Mouse (Mus musculus): ENCODE measurements at regions not wholly inside any gene's neighbourhood (a gene's known extent, or its start where the extent isn't known, plus 50 kb on each side); places are given as distances from the start of the nearest gene placed in this dataset.

DNA sequence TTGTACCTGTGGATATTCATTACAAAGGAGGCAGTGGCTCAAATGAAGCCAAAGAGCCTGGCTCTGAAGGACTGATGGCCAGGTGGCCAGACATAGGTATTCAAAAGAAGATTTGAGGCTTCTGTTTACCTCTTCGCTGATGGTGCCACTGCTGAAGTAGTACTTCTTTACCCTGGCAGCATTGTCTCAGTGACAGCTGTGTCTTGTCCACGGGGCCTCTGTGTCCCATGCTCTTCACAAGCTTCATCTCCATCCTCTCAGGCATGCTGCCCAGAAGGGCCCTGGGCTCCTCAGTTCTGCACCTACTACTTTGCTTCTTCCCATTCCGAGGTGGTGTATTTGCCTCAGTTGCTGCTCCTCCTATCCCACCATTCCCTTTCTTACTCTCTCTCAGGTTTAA lies 1257.9 kb upstream of the A1bg start:
- no peaks in the 10 kb centered on the region for H3K36me3 ChIP-seq (ENCODE audit: inconsistent target)
- H3K4me3 ChIP-seq (ENCODE audit: inconsistent target) = no peak overlapping the region
- H3K27ac ChIP-seq = no peak overlapping the region
- H3K79me2 ChIP-seq (ENCODE audit: inconsistent target) = no peaks in the 10 kb centered on the region
- WGBS (ENCODE audit: missing documents) = 91% methylated on average over 3 of the region's 3 CpGs

GRCm38 (mm10) chr15:62179801-62180200 lies 1257.0 kb upstream of the A1bg start:
- 97% methylated on average over 2 of the region's 2 CpGs for WGBS (ENCODE audit: missing documents)
- H3K36me3 ChIP-seq (ENCODE audit: inconsistent target) = no peaks in the 10 kb centered on the region
- H3K79me2 ChIP-seq (ENCODE audit: inconsistent target) = no peaks in the 10 kb centered on the region
- H3K27ac ChIP-seq = no peak overlapping the region
- H3K4me3 ChIP-seq (ENCODE audit: inconsistent target) = no peak overlapping the region

DNA sequence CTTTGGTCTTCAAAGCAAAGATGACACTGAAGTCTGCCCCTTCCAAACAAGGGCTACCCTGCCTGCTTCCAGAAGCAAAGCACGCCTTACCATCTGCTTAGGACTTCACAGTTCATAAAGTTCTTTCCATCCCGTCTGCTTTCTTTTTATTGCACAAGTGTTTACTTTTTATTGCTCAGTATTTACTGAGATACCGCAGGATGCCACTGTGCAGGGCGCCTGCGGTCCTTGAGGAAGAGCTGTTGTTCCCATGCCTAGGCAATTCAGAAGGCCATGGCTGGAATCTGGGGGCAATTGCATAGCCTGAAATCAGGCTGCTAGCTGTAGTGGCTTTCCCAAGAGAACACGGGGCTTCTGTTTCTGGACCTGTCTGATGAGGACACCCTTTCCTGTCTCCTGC lies 1255.8 kb upstream of the A1bg start:
- Histone ChIP-seq H3K79me2 (ENCODE audit: inconsistent target) (no peaks in the 10 kb centered on the region), H3K27ac (no peak overlapping the region), H3K36me3 (ENCODE audit: inconsistent target) (no peaks in the 10 kb centered on the region), H3K4me3 (ENCODE audit: inconsistent target) (no peak overlapping the region)
- WGBS (ENCODE audit: missing documents) = 84% methylated on average over 6 of the region's 6 CpGs

- 76% methylated on average over 9 of the region's 9 CpGs for WGBS (ENCODE audit: missing documents)
- no peak overlapping the region for H3K27ac ChIP-seq
- H3K4me3 ChIP-seq (ENCODE audit: inconsistent target) = no peak overlapping the region
- H3K79me2 ChIP-seq (ENCODE audit: inconsistent target) = no peaks in the 10 kb centered on the region
- H3K36me3 ChIP-seq (ENCODE audit: inconsistent target) = no peaks in the 10 kb centered on the region
Measured at GRCm38 (mm10) chr15:62177768-62178410, 1255.1 kb upstream of the A1bg start.

DNA sequence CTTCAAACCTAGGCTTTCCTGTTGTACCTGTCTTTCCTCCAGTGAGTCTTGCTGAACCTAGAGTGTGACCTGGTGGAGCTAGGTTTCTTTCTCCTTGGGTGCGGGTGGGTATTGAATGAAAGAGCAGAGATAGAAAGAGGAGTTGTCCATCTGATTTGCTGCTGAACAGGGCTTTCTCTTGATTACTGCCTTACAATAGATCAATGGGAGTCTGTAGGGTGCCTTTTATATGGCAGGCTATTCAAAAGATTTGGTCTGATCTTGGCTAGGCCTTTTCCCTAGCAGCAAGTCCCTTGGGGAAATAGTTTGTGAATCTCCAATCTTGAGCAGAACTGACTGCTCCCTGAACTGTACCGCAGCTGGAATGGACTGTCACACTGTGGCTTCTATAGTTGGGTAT lies 1253.3 kb upstream of the A1bg start:
- Histone ChIP-seq H3K4me3 (ENCODE audit: inconsistent target) (no peak overlapping the region), H3K36me3 (ENCODE audit: inconsistent target) (no peaks in the 10 kb centered on the region), H3K79me2 (ENCODE audit: inconsistent target) (no peaks in the 10 kb centered on the region), H3K27ac (no peak overlapping the region)
- WGBS (ENCODE audit: missing documents) = 80% methylated on average over 2 of the region's 2 CpGs

DNA sequence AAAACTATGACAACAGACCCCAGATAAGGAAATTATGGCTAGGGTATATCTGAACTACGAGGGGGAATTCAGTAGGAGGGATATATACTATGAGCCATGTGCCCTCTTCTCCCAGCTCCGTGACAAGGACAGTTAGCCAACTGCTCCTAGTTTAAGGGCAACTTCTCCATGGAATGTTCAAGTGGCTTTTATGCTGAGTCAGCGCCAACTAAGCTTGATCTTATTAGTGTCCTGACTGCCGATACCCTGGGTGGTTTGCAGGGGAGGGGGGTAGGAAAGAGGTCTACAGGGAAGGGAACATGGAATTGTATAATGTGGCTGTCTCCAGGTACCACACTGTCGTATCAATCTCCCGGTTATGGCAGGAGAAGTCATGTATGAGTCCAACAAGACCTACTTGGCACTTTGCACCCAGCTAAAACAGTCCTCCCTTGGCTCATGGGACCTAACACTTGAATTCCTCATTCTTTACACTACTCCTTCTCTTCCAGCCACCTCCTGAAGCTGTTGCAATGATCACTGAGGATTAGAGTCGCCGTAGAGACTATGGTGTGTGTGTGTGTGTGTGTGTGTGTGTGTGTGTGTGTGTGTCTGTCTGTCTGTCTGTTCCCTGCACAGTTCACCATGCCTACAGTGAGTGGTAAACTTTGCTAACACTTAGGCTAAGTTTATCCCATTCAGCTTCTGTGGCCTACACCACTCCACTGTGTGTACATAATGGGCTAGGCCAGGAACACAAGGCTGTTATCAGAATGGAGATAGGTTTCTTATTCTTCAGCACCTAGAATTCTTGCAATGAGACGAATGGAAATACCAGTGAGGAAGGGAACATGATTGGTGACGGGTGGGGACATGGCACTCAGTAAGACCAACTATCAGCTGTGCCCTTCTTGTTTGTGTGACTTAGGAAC lies 1251.1 kb upstream of the A1bg start:
- H3K79me2 ChIP-seq (ENCODE audit: inconsistent target) = no peaks in the 10 kb centered on the region
- WGBS (ENCODE audit: missing documents) = 94% methylated on average over 9 of the region's 10 CpGs
- H3K36me3 ChIP-seq (ENCODE audit: inconsistent target) = no peaks in the 10 kb centered on the region
- no peak overlapping the region for H3K4me3 ChIP-seq (ENCODE audit: inconsistent target)
- H3K27ac ChIP-seq = no peak overlapping the region

- Histone ChIP-seq H3K36me3 (ENCODE audit: inconsistent target) (no peaks in the 10 kb centered on the region), H3K4me3 (ENCODE audit: inconsistent target) (no peak overlapping the region), H3K79me2 (ENCODE audit: inconsistent target) (no peaks in the 10 kb centered on the region), H3K27ac (no peak overlapping the region)
- 96% methylated on average over 7 of the region's 7 CpGs for WGBS (ENCODE audit: missing documents)
Measured at GRCm38 (mm10) chr15:62171632-62172031, 1248.8 kb upstream of the A1bg start.

DNA sequence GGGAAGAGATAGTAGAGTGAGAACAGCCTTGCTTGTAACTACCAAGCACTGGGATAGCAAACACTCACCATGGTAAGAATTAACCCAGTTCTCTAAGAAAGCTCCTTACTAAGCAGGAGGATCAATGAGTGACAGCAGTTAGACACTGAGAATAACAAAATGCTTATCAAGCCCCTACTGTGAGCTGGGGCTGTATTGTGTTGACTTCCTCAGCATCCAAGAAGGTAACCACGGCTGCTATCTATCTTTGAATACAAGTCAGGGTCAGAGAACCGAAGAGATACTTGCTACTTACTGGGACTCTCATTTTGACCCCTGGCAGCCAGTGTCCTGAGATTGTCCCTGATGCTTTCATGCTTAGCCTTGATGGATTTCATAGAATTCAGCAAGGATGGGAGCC lies 1248.4 kb upstream of the A1bg start:
- Histone ChIP-seq H3K4me3 (ENCODE audit: inconsistent target) (no peak overlapping the region), H3K36me3 (ENCODE audit: inconsistent target) (no peaks in the 10 kb centered on the region), H3K79me2 (ENCODE audit: inconsistent target) (no peaks in the 10 kb centered on the region), H3K27ac (no peak overlapping the region)
- 85% methylated on average over 2 of the region's 2 CpGs for WGBS (ENCODE audit: missing documents)

DNA sequence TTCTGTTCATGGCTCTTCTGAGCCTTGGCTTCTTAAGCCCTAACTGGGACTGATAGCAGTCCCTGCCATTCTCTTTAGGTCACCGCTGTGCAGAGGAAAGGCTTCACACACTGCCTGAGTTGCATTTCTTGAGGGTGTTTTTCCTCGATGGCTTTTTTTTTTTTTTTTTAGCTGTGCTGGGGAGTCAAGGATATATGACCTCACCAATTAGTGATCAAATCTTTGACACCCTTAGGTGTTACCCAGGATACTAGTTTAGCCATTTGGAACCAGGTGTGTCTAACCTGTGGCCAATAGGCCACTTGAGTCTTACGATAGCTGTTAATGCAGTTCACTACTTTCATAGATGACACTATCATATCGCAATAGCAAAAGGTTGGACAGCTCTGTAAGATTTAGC lies 1247.5 kb upstream of the A1bg start:
- H3K27ac ChIP-seq = no peak overlapping the region
- 93% methylated on average over 3 of the region's 4 CpGs for WGBS (ENCODE audit: missing documents)
- no peak overlapping the region for H3K4me3 ChIP-seq (ENCODE audit: inconsistent target)
- no peaks in the 10 kb centered on the region for H3K36me3 ChIP-seq (ENCODE audit: inconsistent target)
- no peaks in the 10 kb centered on the region for H3K79me2 ChIP-seq (ENCODE audit: inconsistent target)

- WGBS (ENCODE audit: missing documents) = 75% methylated on average over 3 of the region's 3 CpGs
- Histone ChIP-seq H3K27ac (no peak overlapping the region), H3K4me3 (ENCODE audit: inconsistent target) (no peak overlapping the region)
Measured at GRCm38 (mm10) chr15:62169591-62170019, 1246.8 kb upstream of the A1bg start.

DNA sequence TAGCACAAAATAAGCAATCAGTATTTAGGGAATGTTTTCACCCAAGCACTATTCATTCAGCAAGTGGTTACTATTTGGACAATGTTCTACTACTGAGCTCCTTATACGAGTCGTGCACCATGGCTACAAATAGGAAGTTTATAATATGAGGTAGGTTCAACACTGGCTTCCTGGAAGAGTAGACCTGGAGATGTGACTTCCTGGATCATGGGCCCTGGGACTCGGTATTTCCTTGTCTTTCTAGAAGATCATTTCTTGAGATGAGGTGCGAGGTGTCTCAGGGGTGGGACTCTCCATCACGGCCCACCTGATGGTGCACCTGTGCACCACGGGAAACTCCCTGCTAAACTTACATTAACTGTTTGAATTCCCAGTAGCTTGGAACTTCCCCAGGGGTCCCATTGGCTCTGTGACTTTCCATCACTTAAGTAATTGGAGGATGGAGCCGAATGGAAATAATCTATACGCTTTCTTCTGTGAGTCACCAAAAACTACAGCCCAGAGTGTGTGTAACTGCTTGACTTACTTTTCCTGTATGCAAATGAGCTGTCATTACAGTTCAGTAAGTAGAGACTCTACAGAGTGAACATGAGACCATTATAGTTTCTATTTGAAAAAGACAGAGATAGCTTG lies 1246.3 kb upstream of the A1bg start:
- Histone ChIP-seq H3K36me3 (ENCODE audit: inconsistent target) (no peaks in the 10 kb centered on the region), H3K27ac (no peak overlapping the region), H3K79me2 (ENCODE audit: inconsistent target) (no peaks in the 10 kb centered on the region), H3K4me3 (ENCODE audit: inconsistent target) (no peak overlapping the region)
- 93% methylated on average over 8 of the region's 8 CpGs for WGBS (ENCODE audit: missing documents)

More at GRCm38 (mm10) chr15:62169591-62170019, 1246.8 kb upstream of the A1bg start:
- no peaks in the 10 kb centered on the region for H3K36me3 ChIP-seq (ENCODE audit: inconsistent target)
- H3K79me2 ChIP-seq (ENCODE audit: inconsistent target) = no peaks in the 10 kb centered on the region

DNA sequence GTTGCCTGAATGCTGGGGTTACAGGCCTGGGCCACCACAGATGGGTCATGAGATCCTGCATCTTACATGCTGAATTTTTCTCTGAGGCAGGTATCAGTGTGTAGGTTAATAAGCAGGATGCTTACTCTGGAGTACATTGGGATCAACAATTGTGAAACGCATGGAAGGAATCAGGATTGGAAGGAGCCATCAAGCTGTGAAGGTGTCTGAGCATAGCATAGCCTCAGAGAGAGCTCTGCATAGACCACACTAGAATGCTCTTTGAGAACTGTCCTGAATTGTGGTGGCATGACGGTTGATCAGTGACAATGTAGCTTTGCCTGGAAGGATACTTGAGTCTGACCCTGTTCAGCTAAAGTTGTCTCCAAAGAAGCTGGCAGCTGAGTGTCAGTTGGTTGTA lies 1245.7 kb upstream of the A1bg start:
- 95% methylated on average over 2 of the region's 2 CpGs for WGBS (ENCODE audit: missing documents)
- H3K79me2 ChIP-seq (ENCODE audit: inconsistent target) = no peaks in the 10 kb centered on the region
- no peaks in the 10 kb centered on the region for H3K36me3 ChIP-seq (ENCODE audit: inconsistent target)
- H3K27ac ChIP-seq = no peak overlapping the region
- H3K4me3 ChIP-seq (ENCODE audit: inconsistent target) = no peak overlapping the region

DNA sequence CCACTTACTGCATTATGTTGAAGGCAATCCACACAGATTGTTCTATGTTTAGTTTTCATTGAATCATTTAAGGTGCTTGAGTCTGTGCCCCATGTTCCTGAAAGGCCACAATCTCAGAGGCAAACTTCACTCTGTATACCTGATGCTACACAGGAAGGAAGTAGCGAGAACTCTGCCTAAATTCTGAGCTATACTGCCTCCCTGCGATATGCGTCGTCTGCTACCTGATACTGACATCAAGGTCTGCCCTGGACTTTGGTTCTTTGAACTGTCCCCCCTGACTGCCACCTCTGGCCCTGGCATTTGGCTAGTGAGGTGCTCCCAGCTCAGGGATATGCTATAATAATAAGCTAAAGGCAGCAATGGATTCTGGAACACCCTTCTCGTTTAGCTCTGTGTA lies 1244.0 kb upstream of the A1bg start:
- no peaks in the 10 kb centered on the region for H3K79me2 ChIP-seq (ENCODE audit: inconsistent target)
- H3K36me3 ChIP-seq (ENCODE audit: inconsistent target) = no peaks in the 10 kb centered on the region
- no peak overlapping the region for H3K27ac ChIP-seq
- WGBS (ENCODE audit: missing documents) = 89% methylated on average over 5 of the region's 5 CpGs
- no peak overlapping the region for H3K4me3 ChIP-seq (ENCODE audit: inconsistent target)

GRCm38 (mm10) chr15:62165826-62166500 lies 1243.2 kb upstream of the A1bg start:
- Histone ChIP-seq H3K4me3 (ENCODE audit: inconsistent target) (no peak overlapping the region), H3K36me3 (ENCODE audit: inconsistent target) (no peaks in the 10 kb centered on the region), H3K79me2 (ENCODE audit: inconsistent target) (no peaks in the 10 kb centered on the region), H3K27ac (no peak overlapping the region)
- 92% methylated on average over 10 of the region's 10 CpGs for WGBS (ENCODE audit: missing documents)

All from macrophage (primary cell).